Mouse (Mus musculus) megakaryocyte, embryonic 14.5 days (primary cell): ENCODE measurements around the gene Emc8. TPM values are rescaled to one million over a fixed set of nuclear protein-coding genes. Genes with fewer than 3 reads are reported as not detected.

Experiments
- H3K27me3 ChIP-seq: replicated peaks from 2 replicates; pipeline ENCODE3; 2012; ENCODE audit warnings: inconsistent platforms
- H3K36me3 ChIP-seq: replicated peaks from 2 replicates; pipeline ENCODE3; 2012; ENCODE audit warnings: low read length, inconsistent platforms, mixed read lengths
- H3K4me1 ChIP-seq: 2 replicates; pipeline ENCODE4 v1.6.1; 2012; ENCODE audit warnings: inconsistent platforms
- H3K4me3 ChIP-seq: replicated peaks from 2 replicates; pipeline ENCODE3; 2012; ENCODE audit warnings: moderate library complexity, mild to moderate bottlenecking, inconsistent platforms
- H3K9me3 ChIP-seq: 2 replicates; pipeline ENCODE4 v1.6.1; 2012; ENCODE audit warnings: inconsistent platforms
- FLI1 ChIP-seq: IDR thresholded peaks from 2 replicates; pipeline ENCODE4 v1.6.1; 2012; ENCODE audit warnings: low read length, inconsistent platforms, mixed read lengths
- GATA1 ChIP-seq: IDR thresholded peaks from 3 replicates; pipeline ENCODE4 v1.6.1; 2012; ENCODE audit warnings: mixed read lengths, low read length, inconsistent platforms, borderline replicate concordance
- polyA plus RNA-seq: library from polyadenylated mRNA; stranded (reverse); fragments of >175 nt; gene quantifications from 2 replicates; pipeline ENCODE4 v1.2.3, GENCODE M21; 2012; ENCODE audit warnings: low replicate concordance; ENCODE audit not compliant: insufficient read depth

Emc8 gene
- polyA plus RNA-seq, 1 experiment = 78.8 TPM

DNA sequence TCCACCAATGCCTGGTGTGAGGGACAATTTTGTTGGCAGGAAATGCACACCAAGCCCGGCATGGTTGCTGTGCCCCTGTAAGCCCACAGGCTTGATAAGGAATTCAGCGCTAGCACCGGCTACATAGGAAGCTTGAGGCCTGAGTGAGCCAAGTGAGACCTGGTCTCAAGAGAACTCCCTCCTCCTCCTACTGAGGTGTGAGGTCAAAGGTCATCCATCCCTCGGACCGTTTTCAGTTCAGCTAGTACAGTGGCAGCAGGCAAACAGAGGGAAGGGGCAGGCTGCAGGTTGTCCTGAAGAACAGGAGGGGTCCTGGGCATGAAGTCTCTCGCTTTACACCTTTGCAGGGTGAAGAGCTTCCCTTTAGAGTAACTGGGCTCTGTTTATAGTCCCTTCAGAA is 37.5 kb downstream of the Emc8 start:
- Histone ChIP-seq H3K36me3 (no peaks in the 10 kb centered on the region), H3K9me3 (peaks cover 21% of the 10 kb centered on the region), H3K4me3 (no peak overlapping the region), H3K4me1 (peaks cover 33% of the 10 kb centered on the region), H3K27me3 (peaks cover 84% of the 10 kb centered on the region)
- TF ChIP-seq GATA1 = no peak
- no peak for TF ChIP-seq FLI1

DNA sequence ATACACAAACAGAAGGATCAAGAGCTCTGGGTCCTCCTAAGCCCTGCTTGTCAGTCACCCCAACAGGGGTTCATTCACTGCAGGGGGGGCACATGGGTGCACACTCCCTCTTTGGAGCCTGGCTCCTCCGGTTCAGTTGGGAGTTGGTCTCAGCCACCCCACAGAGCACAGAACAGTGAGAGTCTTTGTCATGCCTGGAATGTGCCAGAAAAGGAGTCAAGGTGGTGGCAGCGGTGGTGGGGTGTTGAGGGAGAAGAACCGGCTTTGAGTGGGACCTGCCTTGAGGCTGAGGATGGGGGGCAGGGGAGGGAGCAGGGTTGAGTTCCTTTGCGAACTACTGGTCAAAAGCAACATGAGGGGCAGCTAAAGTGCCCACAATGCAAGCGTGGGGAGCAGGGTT is 38.3 kb downstream of the Emc8 start:
- no peak for TF ChIP-seq FLI1
- TF ChIP-seq GATA1 = no peak
- Histone ChIP-seq H3K4me1 (peaks cover 33% of the 10 kb centered on the region), H3K4me3 (no peak overlapping the region), H3K36me3 (no peaks in the 10 kb centered on the region), H3K9me3 (peaks cover 21% of the 10 kb centered on the region), H3K27me3 (peaks cover 77% of the 10 kb centered on the region)

DNA sequence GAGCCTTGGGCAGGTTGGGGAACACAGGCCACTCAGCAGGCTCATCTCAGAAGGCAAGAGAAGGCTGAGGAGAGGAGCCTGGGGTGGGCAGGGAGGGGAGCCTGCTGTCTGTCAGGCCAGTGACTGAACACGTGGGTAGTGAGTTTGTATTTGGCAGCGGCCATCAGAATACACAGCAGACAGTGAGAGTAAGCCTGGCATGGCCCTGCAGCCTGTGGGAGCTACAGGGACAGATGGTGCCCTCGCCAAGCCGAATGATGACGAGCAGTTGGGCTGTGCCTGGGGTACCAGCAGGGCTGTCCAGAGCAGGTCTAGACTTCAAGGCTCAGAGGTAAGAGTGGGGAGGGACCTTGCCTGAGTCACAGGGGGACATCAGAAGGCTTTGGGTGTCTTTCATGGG is 41.1 kb downstream of the Emc8 start:
- TF ChIP-seq FLI1 (no peak), GATA1 (no peak)
- H3K27me3 ChIP-seq = peaks cover 50% of the 10 kb centered on the region
- H3K4me1 ChIP-seq = peaks cover 32% of the 10 kb centered on the region
- H3K9me3 ChIP-seq = peaks cover 12% of the 10 kb centered on the region
- no peak overlapping the region for H3K4me3 ChIP-seq
- no peaks in the 10 kb centered on the region for H3K36me3 ChIP-seq

DNA sequence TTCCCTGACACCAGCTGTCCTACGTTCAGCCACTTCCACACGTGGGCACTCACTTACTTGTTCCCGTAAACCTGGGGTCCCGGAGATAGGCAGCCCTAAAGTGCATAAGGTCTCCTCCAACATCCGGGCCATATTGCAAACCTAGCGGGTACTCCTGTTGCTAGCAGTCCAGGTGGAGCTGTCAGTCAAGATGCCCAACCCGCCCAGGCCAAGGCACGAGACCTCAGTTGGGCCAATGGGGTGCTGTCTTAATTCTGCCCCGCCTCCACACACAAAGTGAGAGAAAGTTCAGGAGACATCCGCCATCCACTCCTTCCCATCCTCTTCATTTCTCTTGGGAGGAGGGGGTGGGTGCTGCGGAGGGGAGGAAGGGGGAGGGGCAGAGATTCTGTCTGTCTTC is 41.9 kb downstream of the Emc8 start:
- no peaks in the 10 kb centered on the region for H3K36me3 ChIP-seq
- H3K9me3 ChIP-seq = peaks cover 9% of the 10 kb centered on the region
- H3K4me1 ChIP-seq = peaks cover 34% of the 10 kb centered on the region
- no peak overlapping the region for H3K4me3 ChIP-seq
- H3K27me3 ChIP-seq = peaks cover 45% of the 10 kb centered on the region
- TF ChIP-seq FLI1 (no peak), GATA1 (no peak)

DNA sequence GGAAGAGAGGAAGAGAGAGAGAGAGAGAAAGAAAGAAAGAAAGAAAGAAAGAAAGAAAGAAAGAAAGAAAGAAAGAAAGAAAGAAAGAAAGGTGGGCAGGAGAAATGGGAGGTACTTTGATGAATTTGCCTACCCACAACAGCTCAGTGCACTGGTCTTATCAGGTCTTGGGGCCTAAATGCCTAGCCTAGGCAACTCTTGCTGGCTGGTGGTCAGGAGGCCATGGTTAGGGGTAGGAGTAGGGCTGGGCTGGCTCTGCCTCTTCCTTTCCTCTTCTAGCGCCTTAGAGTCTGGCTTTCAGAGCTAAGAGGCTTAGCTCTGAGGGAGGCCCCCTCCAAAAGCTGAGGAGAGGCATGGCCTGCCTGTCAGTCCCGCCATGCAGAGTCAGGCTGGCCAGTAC is 44.8 kb downstream of the Emc8 start:
- Histone ChIP-seq H3K9me3 (no peaks in the 10 kb centered on the region), H3K36me3 (no peaks in the 10 kb centered on the region), H3K27me3 (peaks cover 19% of the 10 kb centered on the region), H3K4me3 (no peak overlapping the region), H3K4me1 (peaks cover 47% of the 10 kb centered on the region)
- no peak for TF ChIP-seq FLI1

DNA sequence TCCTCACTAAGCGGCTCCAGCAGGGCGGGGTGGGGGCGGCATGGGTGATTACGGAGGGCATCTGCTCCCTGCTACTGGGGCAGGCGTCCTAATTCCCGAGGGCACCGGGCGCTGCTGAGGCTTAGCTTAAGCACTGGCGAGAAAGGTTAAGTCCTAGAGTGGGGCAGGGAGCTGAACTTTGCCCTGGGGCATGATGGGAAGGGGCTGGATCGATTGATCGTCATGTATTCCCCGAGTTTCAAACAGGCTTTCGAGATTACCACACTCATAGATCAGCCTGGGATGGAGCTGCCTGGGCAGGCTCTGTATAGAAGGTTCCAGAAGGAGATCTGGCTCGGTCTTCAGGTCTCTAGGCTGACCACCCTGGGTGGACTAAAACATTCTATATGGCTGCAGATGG is 46.2 kb downstream of the Emc8 start:
- Histone ChIP-seq H3K27me3 (peaks cover 12% of the 10 kb centered on the region), H3K9me3 (no peaks in the 10 kb centered on the region), H3K4me1 (peaks cover 61% of the 10 kb centered on the region), H3K4me3 (no peak overlapping the region), H3K36me3 (no peaks in the 10 kb centered on the region)
- TF ChIP-seq FLI1 (no peak), GATA1 (no peak)

DNA sequence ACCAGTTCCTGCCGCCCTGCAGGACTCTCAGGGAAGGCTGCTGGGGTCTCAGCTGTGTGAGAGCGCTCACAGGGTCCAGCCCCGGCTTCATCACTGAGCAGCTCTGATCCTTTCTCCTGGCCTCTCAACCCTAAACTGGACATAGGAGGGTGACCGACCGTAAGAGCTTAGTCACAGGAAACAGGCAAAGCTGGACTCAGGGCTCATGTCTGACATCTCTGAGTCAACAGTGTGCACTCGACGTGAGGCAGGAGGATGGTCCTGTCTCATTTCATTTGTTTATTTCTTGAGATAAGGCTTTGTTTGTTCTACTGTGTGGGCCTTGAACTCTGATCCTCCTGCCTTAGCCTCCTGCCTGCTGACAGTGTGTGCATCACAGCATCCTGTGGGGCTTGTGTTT is 47.9 kb downstream of the Emc8 start:
- TF ChIP-seq GATA1 = no peak
- TF ChIP-seq FLI1 = no peak
- H3K36me3 ChIP-seq = no peaks in the 10 kb centered on the region
- H3K9me3 ChIP-seq = no peaks in the 10 kb centered on the region
- H3K27me3 ChIP-seq = peaks cover 20% of the 10 kb centered on the region
- H3K4me3 ChIP-seq = peak overlapping the region; percentile 54
- peaks cover 76% of the 10 kb centered on the region for H3K4me1 ChIP-seq

DNA sequence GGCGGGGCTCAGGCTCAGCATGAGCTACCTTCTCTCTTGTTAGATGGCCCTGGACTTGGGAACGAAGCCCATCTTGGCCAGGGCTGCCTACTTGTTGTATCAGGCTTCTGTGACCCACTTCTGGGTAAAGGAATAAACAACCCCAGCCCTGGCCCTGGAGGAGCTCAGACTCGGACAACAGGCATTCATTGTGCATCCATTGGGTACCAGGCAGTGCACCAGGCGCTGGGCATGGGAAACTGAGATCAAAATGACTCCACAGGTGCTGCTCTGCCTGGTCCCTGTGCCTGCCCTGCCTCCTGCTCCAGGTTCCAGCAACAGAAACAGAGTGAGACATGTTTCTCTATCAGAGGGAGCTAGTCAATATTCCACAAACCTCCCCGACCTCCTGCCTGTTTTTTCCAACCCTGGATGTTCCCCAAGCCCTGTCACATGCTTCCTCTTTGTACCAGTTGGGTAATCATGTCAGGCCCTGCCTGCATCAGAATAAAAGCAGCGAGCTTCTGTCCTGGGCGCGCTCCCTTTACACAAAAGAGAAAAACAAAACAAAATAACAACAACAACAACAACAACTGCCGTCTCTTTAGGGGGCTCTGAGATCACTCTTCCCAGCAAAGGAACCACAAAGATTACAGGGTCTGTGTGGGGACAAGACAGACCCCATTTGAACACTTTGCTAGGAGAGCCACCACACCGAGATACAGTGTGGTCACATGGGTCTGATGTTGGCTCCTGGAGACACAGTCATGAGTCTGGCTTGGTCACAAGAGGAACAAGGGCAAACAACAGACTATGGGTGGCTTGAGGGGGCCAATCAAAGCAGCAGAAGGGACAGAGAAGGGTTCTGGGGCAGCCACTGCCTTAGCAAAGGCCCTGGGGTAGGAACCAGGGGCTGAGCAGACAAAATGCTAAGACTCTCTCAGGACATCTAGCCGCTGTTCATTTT is 48.9 kb downstream of the Emc8 start:
- no peaks in the 10 kb centered on the region for H3K36me3 ChIP-seq
- H3K4me1 ChIP-seq = peaks cover 72% of the 10 kb centered on the region
- peak overlapping the region; percentile 46 for H3K4me3 ChIP-seq

DNA sequence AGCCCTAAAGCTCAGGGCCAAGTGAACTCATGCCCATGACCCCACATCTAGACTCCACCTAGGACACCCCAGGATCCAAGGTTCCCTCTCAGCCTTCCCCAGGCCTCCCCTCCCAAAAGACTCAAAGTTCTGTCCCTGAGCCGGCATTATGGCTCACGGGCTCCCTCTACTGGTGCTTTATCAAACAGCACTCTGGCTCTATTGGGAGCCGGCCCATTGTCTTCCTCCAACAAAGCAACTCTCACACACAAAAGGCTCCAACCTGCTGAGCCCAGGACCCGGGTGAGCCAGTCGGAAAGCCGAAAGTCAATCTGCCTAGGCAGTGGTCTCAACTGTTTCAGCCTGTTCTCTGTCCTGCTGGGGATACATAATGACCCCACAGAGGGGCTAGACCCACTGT is 50.3 kb downstream of the Emc8 start:
- Histone ChIP-seq H3K4me3 (no peak overlapping the region), H3K36me3 (no peaks in the 10 kb centered on the region), H3K9me3 (no peaks in the 10 kb centered on the region), H3K4me1 (peaks cover 68% of the 10 kb centered on the region), H3K27me3 (peaks cover 37% of the 10 kb centered on the region)
- TF ChIP-seq FLI1 = no peak
- TF ChIP-seq GATA1 = no peak

More for the DNA sequence above, 48.9 kb downstream of the Emc8 start:
- Histone ChIP-seq H3K27me3 (peaks cover 25% of the 10 kb centered on the region), H3K9me3 (no peaks in the 10 kb centered on the region)
- no peak for TF ChIP-seq FLI1

DNA sequence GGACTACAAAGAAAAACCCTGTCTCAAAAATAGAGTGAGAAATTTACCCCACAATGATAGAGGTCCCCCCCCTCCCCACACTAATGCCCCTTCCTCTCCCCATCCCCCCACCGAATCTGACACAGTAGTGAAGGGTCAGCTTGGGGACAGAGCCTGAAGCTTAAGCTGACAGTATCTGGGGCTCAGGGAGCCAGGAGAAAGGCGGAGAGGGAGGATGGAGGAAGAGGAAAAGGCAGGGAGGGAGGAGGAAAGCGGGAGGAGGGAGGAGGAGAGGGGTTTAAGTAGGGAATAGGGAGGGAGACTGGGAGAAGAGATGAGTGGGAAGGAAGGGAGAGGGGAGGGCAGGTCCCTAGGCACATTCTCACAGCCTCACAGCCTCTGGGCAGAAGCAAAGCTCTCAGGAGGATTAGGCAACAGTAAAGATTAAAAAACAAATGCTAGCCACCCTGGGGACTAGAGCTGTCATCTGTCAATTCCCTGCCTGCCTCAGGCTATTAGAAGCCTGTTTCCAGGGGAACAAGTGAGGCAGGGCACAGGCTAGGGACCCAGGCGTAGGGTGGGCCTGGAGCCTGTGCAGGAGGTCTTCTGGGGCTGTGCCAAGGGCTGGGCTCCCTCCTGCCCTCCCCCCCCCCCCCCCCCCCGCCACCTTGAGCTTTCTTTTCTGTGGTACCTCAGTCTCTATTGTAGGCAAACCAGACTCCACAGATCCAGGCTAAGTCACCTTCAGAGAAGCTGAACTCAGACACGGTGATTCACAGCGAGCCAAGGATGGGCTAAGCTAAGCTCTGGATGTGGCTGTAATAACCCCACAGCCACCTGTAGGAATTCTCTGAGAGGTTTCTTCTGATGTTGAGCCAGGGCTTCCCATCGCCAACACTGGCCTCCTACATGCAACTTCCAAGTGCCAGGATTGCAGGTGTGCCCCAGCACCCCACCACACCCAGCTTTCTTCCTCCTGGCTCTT is 51.4 kb downstream of the Emc8 start:
- Histone ChIP-seq H3K4me1 (peaks cover 67% of the 10 kb centered on the region), H3K27me3 (peaks cover 45% of the 10 kb centered on the region), H3K9me3 (no peaks in the 10 kb centered on the region; the same call in 1 of the 2 replicates), H3K36me3 (no peaks in the 10 kb centered on the region), H3K4me3 (no peak overlapping the region)
- TF ChIP-seq FLI1 (no peak), GATA1 (no peak)
